Mouse (Mus musculus): ENCODE results near the gene Uhrf1bp1l. TPM values are rescaled to one million over a fixed set of nuclear protein-coding genes. Genes with fewer than 3 reads are reported as not detected.

Uhrf1bp1l gene
- total RNA-seq, 1 experiment from 2014 or later = 27.4 TPM

DNA sequence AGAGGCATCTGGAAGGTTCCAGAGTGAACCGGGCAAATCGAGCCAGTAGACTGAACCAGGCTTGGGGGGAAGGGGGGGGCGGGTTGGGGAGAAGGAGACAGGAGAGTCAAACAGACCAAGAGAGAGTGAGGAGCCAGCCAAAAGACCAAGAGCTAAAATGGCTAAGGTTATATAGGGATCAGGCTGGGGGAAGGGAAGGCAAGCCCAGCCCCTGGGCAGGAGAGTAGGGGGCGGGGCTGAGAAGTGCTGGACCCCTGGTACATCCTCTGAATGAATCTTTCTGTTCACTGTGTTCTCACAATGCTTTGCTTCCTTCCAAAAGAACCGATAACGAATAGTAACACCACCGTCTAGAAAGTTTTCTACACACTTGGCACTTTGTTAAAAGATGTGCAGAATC, 5.1 kb upstream of the Uhrf1bp1l start:
- ATAC-seq (replicated peaks in 1 of 2; ENCODE audit: insufficient read depth in 1 of 2, low FRiP score in 2 of 2, low TSS enrichment in 1 of 2, low read depth in 1 of 2, poor library complexity in 2 of 2, severe bottlenecking in 2 of 2) = no peak

DNA sequence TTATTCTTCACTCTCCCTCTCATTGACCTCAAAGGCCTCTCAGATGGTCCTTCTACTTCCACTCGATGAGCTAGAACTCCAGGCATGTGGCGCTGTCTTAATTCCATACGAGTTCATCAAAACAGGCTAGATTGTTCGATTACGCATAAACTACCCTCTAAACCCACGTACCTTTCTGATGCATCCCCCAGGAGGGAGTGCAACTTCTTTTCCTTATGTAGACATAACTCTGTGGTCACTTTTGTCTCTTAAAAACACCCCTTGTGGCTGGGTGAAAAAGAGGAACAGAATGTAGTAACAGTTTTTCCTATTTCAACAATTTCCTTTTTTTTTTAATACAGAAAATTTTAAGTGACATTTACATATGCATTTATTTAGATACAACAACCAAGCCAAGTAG, 3.8 kb upstream of the Uhrf1bp1l start:
- peak; percentile 55 to 64 for ATAC-seq (replicated peaks in 1 of 2; ENCODE audit: insufficient read depth in 1 of 2, low FRiP score in 2 of 2, low TSS enrichment in 1 of 2, low read depth in 1 of 2, poor library complexity in 2 of 2, severe bottlenecking in 2 of 2)

DNA sequence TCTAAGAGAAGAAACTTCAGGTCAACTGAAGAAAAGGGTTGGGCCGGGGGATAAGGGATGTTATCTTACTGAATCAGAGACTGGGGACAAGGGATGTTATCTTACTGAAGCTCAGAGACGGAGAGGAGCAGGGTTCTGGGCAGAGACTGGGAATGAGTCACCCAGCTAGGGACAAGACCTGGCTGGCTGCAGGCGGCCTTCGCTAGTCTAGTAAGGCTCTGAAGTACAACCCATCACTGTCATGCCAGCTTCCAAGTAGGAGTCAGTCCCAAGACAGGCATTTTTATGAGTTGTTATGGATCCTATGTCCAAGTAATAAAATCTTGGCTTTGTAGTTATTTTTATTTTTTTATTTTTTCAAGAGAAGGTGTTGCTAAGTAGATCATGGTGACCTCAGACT, 1.5 kb upstream of the Uhrf1bp1l start:
- ATAC-seq (replicated peaks in 1 of 2; ENCODE audit: insufficient read depth in 1 of 2, low FRiP score in 2 of 2, low TSS enrichment in 1 of 2, low read depth in 1 of 2, poor library complexity in 2 of 2, severe bottlenecking in 2 of 2) = no peak

DNA sequence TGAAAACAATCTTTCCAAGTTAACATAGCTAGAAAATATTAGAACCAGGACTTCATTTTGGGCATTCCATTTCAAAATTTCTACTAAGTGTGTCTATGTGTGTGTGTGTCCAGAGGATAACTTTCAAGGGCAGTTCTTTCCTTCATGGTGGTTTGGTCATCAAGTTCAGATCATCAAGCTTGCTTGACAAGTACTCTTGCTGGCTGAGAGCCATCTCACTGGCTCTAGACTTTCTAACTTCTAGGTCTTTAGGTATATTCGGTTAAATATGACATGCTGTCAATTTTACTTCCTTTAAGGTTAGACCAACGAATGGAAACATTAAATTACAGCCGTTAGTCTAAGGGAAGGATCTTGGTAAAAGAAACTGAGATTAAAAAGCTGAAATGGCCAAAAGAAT, 450 bp upstream of the Uhrf1bp1l start:
- ATAC-seq (replicated peaks in 1 of 2; ENCODE audit: insufficient read depth in 1 of 2, low FRiP score in 2 of 2, low TSS enrichment in 1 of 2, low read depth in 1 of 2, poor library complexity in 2 of 2, severe bottlenecking in 2 of 2) = no peak

DNA sequence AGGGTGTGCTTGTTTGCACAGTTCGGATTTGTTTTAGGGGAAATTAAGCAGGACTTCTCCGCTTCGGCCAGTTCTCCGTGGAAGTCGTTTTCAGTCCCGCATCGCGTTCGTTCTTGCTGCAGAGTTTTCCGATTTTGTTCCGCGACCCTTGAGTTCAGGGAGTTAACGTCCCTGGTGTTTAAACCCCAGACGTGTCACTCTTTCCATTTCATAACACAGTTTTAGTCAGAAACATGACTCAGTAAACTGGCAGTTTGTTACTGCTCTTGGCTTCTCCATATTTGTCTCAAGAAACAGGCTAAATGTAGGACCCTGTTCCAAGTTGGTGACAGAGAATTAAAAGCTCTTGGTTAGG, 852 bp downstream of the Uhrf1bp1l start:
- peak; percentile 35 to 44 for ATAC-seq (replicated peaks in 1 of 2; ENCODE audit: insufficient read depth in 1 of 2, low FRiP score in 2 of 2, low TSS enrichment in 1 of 2, low read depth in 1 of 2, poor library complexity in 2 of 2, severe bottlenecking in 2 of 2)

DNA sequence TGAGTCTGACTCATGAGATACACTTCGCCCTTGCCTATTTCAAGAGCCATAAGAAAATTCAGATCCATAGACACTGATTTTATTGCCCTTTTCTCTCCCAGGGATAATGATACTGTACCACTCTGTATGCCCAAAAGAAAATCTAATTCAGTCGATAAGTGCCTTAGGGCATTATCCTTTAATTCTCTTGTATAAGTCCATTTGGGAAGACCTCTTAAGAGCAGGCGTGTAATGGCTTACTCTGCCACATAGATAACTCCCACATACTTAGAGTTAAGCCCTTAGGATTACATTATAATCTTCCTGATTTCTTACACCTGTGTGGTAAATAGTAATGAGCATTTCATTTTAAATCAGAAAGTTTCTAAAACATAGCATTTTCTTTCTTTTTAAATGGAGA, 1.8 kb downstream of the Uhrf1bp1l start:
- no peak for ATAC-seq (replicated peaks in 1 of 2; ENCODE audit: insufficient read depth in 1 of 2, low FRiP score in 2 of 2, low TSS enrichment in 1 of 2, low read depth in 1 of 2, poor library complexity in 2 of 2, severe bottlenecking in 2 of 2)

DNA sequence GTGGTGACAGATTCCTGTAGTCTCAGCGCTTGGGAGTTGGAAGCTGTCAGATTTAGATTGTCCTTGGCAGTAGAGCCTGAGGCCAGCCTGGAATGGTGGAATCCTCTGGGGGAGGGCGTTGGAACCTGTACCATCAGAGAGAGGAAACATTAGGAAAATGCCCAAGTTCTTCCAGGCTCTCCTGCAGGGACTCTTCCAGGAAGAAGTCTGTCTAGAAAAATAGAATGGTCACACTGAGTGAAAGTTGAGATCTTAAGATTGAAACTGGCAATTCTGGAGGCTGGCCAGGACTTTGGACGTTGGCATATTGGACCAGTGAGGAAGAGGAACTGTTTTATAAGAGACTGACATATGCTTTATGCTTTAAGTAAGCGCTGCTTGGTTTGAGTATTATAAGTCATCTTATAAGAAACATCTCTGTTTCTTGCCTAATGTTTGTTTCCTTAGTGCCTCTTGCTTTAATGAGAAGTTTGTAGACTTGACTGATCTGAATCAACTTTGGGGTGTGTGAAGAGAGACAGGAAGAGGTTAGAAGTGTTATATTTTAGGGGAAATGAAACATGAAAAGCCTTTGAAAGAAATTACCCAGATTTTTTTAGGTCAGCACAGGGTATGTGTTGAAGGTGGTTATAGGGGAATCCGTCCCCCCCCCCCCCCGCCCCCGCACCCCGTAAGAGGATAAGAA, 2.6 kb downstream of the Uhrf1bp1l start:
- no peak for ATAC-seq (replicated peaks in 1 of 2; ENCODE audit: insufficient read depth in 1 of 2, low FRiP score in 2 of 2, low TSS enrichment in 1 of 2, low read depth in 1 of 2, poor library complexity in 2 of 2, severe bottlenecking in 2 of 2)

DNA sequence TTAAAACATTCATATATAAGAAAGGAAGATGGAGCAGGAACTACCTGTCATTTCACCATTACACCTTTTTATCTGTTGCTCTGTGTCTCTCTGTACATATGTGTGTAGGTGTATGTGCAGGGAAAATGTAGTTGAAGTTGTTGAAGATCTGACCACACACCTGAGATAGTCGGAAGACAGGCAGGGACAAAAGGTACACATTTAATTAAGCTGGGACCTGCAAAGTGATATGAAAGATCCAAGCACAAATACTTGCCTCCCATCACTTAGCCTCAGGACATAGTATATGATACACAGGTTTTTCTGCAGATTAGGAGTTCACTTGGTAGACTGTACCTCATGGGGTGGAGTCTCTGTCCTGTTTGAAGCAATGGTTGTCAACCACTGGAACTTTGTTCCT, 3.1 kb downstream of the Uhrf1bp1l start:
- no peak for ATAC-seq (replicated peaks in 1 of 2; ENCODE audit: insufficient read depth in 1 of 2, low FRiP score in 2 of 2, low TSS enrichment in 1 of 2, low read depth in 1 of 2, poor library complexity in 2 of 2, severe bottlenecking in 2 of 2)

DNA sequence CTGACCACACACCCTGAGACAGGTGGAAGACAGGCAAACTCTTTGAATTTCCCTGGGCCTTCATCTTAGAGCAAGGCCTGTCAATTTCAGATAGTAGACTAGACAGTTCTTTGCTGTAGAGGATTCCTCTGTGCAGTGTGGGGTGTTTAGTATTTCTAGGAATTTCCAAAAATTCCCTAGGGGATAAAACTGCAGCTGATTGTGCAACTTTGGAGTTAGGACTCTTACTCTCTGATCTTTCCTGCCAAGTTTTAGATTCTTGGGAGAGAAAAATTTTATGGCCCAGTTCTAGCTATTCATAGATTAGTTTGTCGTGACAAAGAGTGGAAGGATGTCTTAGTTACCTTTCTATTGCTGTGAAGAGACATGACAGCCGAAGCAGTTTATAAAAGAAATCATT, 3.8 kb downstream of the Uhrf1bp1l start:
- no peak for ATAC-seq (replicated peaks in 1 of 2; ENCODE audit: insufficient read depth in 1 of 2, low FRiP score in 2 of 2, low TSS enrichment in 1 of 2, low read depth in 1 of 2, poor library complexity in 2 of 2, severe bottlenecking in 2 of 2)

DNA sequence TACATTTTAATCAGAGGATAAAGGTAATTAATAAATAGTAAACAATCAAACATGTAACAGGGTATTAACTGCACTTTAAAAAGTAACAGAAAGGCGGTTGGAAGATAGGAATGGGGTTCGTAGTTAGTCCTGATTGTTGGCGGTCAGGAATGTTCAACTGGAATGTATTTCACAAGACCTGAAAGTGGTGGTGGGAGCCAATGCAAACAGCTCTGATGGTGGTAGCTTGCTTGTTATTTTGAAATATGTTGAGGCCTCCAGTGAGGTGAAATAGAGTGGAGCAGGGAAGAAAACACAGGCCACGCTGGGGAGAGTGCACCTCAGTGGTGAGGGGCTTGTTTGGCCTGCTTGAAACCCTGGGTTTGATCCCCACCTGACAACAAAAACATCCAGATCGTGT, 6.3 kb downstream of the Uhrf1bp1l start:
- no peak for ATAC-seq (replicated peaks in 1 of 2; ENCODE audit: insufficient read depth in 1 of 2, low FRiP score in 2 of 2, low TSS enrichment in 1 of 2, low read depth in 1 of 2, poor library complexity in 2 of 2, severe bottlenecking in 2 of 2)

DNA sequence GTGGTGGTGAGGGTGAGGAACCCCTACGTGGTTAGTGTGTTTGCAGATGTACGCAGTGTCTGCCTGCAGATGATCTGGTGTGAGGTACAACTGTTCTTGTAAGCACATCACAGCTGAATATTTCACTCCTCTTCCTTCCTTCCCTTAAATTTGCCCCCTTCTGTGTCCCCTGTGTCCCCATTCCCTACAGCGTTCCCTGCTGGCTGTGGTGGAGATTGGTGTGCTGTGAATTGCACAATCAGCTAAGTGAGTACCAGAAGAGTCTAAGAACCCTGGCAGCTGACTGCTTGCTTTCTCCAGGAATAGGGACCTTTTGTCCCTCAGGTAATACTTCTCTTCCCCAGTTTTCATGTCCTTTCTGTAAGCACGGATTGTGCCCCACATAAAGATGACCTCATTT, 10.4 kb downstream of the Uhrf1bp1l start:
- no peak; a peak in 1 of 4 replicates for ATAC-seq (replicated peaks in 1 of 2; ENCODE audit: insufficient read depth in 1 of 2, low FRiP score in 2 of 2, low TSS enrichment in 1 of 2, low read depth in 1 of 2, poor library complexity in 2 of 2, severe bottlenecking in 2 of 2)

DNA sequence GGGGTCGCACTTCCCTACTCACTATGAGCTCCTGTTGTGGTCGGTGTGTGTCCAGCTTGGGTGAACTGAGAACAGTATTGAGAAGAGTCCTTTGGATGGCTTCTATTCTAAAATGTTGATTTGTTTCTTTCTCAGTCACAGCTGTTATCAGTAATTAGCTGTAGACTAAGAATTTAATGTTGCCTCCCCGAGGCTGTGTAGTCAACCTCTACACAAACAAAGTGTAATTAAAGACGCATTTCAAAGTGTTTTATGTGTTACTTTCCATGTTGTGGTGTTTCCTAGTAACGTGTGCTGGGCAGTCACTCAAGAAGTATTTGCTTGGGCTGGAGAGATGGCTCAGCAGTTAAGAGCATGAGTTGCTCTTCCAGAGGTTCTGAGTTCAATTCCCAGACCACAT, 16.0 kb downstream of the Uhrf1bp1l start:
- no peak for ATAC-seq (replicated peaks in 1 of 2; ENCODE audit: insufficient read depth in 1 of 2, low FRiP score in 2 of 2, low TSS enrichment in 1 of 2, low read depth in 1 of 2, poor library complexity in 2 of 2, severe bottlenecking in 2 of 2)

DNA sequence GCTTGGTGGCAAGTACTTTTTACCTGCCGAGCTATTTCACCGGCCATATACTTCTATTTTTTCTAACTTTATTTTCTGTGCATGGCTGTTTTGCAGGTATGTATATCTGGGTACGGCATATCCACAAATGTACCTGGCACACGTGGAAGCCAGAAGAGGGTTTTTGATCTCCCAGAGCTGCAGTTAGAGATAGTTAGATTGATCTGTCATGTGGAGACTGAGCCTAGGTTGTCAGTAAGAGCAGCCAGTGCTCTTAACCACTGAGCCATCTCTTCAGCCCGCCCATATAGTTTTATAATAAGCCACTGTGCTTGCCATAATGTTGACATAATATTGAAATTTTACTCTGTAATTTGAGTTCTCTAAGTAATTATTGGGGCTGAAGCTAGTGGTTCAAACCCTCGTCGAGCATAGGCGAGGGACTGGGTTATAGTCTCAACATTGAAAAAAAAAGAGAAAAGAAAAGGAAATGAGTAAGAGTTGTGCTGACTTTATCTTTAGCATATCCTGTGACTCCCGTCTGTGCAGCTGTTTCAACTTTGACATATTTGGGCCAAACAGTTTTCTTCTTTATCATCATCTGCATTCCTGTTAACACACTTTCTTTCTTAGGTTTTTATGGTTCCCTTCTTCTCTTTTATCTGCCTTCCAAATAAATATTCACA, 19.8 kb downstream of the Uhrf1bp1l start:
- no peak; a peak in 1 of 4 replicates for ATAC-seq (replicated peaks in 1 of 2; ENCODE audit: insufficient read depth in 1 of 2, low FRiP score in 2 of 2, low TSS enrichment in 1 of 2, low read depth in 1 of 2, poor library complexity in 2 of 2, severe bottlenecking in 2 of 2)

DNA sequence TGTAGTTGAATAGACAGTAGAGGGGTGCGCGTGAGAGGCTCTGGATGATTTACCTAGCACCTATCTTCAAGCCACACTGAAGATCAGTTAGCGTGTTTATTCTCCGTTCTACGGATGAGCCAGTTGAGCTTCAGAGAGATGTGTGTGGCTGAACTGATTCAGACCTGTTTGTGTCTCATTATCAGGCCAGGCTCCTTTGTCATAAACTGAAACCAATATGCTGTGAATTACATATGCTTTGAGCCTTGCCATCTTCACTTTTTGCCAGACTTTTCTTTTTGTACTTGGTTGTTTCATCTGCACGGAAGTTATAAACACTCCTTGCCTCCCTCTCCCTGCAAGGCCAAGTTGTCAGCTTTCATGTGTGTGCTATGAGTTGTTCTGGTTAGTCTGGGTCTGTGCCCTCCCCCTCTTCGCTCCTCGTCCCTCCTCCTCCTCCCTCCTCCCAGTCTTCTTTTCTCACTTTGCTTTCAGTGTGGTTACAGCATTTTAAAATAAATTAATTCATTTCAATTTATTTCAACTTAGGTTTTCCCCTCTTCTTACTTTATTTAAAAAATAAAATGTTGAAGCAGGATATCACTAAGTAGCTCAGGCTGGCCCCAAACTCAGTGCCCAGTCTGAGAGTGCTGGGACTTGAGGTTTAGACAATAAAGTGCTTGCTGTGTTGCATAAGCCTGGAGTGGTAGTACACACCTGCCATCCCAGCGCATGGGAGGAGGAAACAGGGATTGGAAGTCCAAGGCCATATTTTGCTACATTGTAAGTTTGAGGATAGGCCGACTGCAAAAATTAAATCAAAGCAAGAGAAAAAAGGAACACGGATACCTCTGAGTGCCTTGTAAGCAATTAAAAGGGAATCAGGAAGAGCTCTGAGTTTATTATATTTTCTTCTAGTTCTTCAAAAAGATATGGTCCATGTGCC, 21.3 kb downstream of the Uhrf1bp1l start:
- no peak for ATAC-seq (replicated peaks in 1 of 2; ENCODE audit: insufficient read depth in 1 of 2, low FRiP score in 2 of 2, low TSS enrichment in 1 of 2, low read depth in 1 of 2, poor library complexity in 2 of 2, severe bottlenecking in 2 of 2)

DNA sequence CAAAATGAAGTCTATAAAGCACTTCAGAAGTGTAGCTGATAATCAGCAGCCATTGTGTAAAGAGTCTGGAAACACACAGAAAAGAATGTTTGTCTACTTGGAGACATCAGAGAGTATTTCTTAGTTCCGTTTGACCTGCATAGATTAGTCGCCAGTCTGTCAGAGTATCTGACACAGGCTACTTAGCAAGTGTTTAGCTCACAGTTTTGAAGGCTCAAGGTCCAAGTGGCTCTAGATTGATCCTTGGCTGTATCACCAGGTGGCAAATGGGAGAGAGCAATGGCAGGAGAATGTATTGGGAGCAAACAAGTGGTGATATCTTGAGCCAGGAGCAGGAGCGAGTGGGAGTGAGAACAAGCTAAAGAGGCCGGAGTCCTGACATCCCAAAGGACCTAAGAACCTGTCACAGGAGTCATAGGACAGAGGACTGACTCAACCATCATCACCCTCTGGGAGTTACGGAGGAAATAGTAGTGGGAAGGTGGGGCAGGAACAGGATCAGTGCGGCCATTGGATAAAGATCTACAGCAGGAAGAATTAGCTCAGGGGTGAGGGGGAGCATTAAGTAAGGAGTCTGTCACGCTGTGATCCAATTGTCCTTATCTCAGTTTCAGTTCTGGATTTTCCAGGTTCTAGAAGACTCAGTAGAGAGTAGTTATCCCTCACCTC, 23.7 kb downstream of the Uhrf1bp1l start:
- ATAC-seq (replicated peaks in 1 of 2; ENCODE audit: insufficient read depth in 1 of 2, low FRiP score in 2 of 2, low TSS enrichment in 1 of 2, low read depth in 1 of 2, poor library complexity in 2 of 2, severe bottlenecking in 2 of 2) = no peak

DNA sequence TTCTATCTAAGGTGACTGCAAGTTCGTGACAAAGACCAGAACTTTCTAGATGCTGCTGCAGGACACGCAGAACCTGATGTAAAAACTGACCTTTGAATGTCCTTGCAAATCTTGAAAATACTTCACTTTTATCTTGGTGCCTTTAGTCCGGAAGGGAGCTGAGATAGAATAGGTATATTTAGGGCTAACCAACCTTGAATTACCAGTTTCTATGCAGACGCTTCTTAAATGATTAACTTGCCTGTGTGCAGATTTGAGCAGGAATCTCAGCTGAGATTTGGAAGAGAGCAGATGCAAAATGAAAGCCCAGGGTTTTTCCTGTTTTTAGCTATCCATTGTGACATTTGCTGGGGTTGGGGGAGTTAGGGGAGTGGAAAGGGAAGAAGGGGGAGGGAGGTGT, 24.3 kb downstream of the Uhrf1bp1l start:
- ATAC-seq (replicated peaks in 1 of 2; ENCODE audit: insufficient read depth in 1 of 2, low FRiP score in 2 of 2, low TSS enrichment in 1 of 2, low read depth in 1 of 2, poor library complexity in 2 of 2, severe bottlenecking in 2 of 2) = no peak

DNA sequence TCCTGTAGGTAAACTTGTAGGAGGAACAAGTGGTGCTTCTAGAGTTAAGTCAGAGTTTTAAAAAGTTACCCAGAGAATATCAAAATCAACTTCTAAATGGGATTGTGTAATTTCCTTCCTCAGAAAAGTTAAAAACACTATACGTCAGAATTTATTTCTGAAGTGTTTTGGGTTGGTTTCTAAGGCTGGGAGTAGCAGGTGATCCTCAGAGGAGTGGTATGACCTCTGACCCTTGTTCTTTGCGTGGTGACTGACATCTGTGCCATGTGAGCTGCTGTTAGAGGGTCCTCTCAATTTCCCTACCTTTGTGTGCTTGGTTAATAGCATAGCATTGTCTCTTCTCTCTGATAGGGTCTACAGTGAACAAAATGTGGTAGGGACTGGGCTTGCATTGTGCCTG, 27.1 kb downstream of the Uhrf1bp1l start:
- peak; percentile 29 to 42; a peak in 2 of 4 replicates for ATAC-seq (replicated peaks in 1 of 2; ENCODE audit: insufficient read depth in 1 of 2, low FRiP score in 2 of 2, low TSS enrichment in 1 of 2, low read depth in 1 of 2, poor library complexity in 2 of 2, severe bottlenecking in 2 of 2)

DNA sequence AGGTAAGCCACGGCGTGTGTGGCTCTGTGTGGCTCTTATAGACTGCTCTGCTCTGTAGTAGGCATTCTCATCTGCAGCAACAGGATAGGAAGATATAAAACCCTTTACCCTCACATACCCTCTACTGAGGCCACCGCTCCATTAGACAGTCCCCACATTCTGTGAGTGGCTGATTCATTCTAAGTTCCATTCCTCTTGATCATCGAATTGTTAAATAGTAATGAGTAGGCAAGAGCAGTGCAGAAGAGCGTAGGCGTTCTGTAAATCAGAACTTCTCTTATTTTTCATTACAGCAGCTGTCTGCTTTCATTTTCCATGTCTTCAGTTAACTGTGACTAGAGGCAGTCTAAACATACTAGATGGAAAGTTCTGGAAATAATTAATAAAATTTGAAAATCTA, 31.2 kb downstream of the Uhrf1bp1l start:
- ATAC-seq (replicated peaks in 1 of 2; ENCODE audit: insufficient read depth in 1 of 2, low FRiP score in 2 of 2, low TSS enrichment in 1 of 2, low read depth in 1 of 2, poor library complexity in 2 of 2, severe bottlenecking in 2 of 2) = no peak

Measured in hematopoietic stem cell, adult 5-6 weeks (primary cell).